Mouse (Mus musculus): ENCODE results near the gene Klf5. TPM values are rescaled to one million over a fixed set of nuclear protein-coding genes. Genes with fewer than 3 reads are reported as not detected.

Klf5 gene
- total RNA-seq (2021) = 10 to 100 TPM; 16.4 to 16.5 TPM
- long read RNA-seq, experiment 1, transcript Klf5-201 (4 exons, 3,352 nt) = major isoform, 27 of 28 reads
- long read RNA-seq, experiment 1, partial matches to known transcripts = 1 of 28 reads
- long read RNA-seq, experiment 1, other reads (novel, unspliced or antisense) = 0 of 28 reads
- long read RNA-seq, experiment 2, transcript Klf5-201 (4 exons, 3,352 nt) = major isoform, 16 of 16 reads
- long read RNA-seq, experiment 2, partial matches to known transcripts = 0 of 16 reads
- long read RNA-seq, experiment 2, other reads (novel, unspliced or antisense) = 0 of 16 reads

GRCm38 (mm10) chr14:99298385-99299021 lies at the start of gene Klf5:
Klf5 (plus strand) TSS chr14:99298691.
- intact Hi-C loops (cut with DNase I) = loop anchor here (2.0 to 5.0 kb wide), 4 partner anchors 79 to 596 kb away; no protein-coding TSS in a partner anchor
- DNase-seq (ENCODE audit: extremely low spot score in 1 of 2, low spot score in 2 of 2) = peak; percentile 91
- H3K27ac ChIP-seq = peak within 1 kb of the TSS; percentile 87
- TF ChIP-seq CTCF (IDR thresholded peaks at IDR 0.05) = no peak
- peak within 1 kb of the TSS; percentile 90 for H3K4me3 ChIP-seq

GRCm38 (mm10) chr14:99262026-99262425 lies 36.5 kb upstream of the Klf5 start:
- intact Hi-C loops (cut with DNase I) = no loop called here
- H3K27ac ChIP-seq = no peak overlapping the region
- no peak overlapping the region for H3K4me3 ChIP-seq
- TF ChIP-seq CTCF (IDR thresholded peaks at IDR 0.05) = no peak
- no peak for DNase-seq (ENCODE audit: extremely low spot score in 1 of 2, low spot score in 2 of 2)

GRCm38 (mm10) chr14:99263816-99264215 lies 34.7 kb upstream of the Klf5 start:
- no peak for DNase-seq (ENCODE audit: extremely low spot score in 1 of 2, low spot score in 2 of 2)
- Histone ChIP-seq H3K4me3 (no peak overlapping the region), H3K27ac (no peak overlapping the region)
- no peak for TF ChIP-seq CTCF (IDR thresholded peaks at IDR 0.05)
- intact Hi-C loops (cut with DNase I) = no loop called here

GRCm38 (mm10) chr14:99265791-99266190 lies 32.7 kb upstream of the Klf5 start:
- H3K27ac ChIP-seq = no peak overlapping the region
- TF ChIP-seq CTCF (IDR thresholded peaks at IDR 0.05) = no peak
- intact Hi-C loops (cut with DNase I) = no loop called here
- DNase-seq (ENCODE audit: extremely low spot score in 1 of 2, low spot score in 2 of 2) = no peak
- no peak overlapping the region for H3K4me3 ChIP-seq

- no peak overlapping the region for H3K27ac ChIP-seq
- intact Hi-C loops (cut with DNase I) = no loop called here
- no peak for TF ChIP-seq CTCF (IDR thresholded peaks at IDR 0.05)
- no peak overlapping the region for H3K4me3 ChIP-seq
- DNase-seq (ENCODE audit: extremely low spot score in 1 of 2, low spot score in 2 of 2) = no peak
These were observed 31.7 kb upstream of the Klf5 start for GRCm38 (mm10) chr14:99266749-99267148.

GRCm38 (mm10) chr14:99274056-99274455 lies 24.4 kb upstream of the Klf5 start:
- intact Hi-C loops (cut with DNase I) = no loop called here
- H3K27ac ChIP-seq = no peak overlapping the region
- DNase-seq (ENCODE audit: extremely low spot score in 1 of 2, low spot score in 2 of 2) = no peak
- TF ChIP-seq CTCF (IDR thresholded peaks at IDR 0.05) = no peak
- H3K4me3 ChIP-seq = no peak overlapping the region

- Histone ChIP-seq H3K4me3 (no peak overlapping the region), H3K27ac (no peak overlapping the region)
- TF ChIP-seq CTCF (IDR thresholded peaks at IDR 0.05) = no peak
- intact Hi-C loops (cut with DNase I) = no loop called here
- DNase-seq (ENCODE audit: extremely low spot score in 1 of 2, low spot score in 2 of 2) = no peak
These were observed 22.7 kb upstream of the Klf5 start for GRCm38 (mm10) chr14:99275827-99276226.

GRCm38 (mm10) chr14:99278312-99278711 lies 20.2 kb upstream of the Klf5 start:
- TF ChIP-seq CTCF (IDR thresholded peaks at IDR 0.05) = no peak
- Histone ChIP-seq H3K4me3 (no peak overlapping the region), H3K27ac (no peak overlapping the region)
- intact Hi-C loops (cut with DNase I) = no loop called here
- DNase-seq (ENCODE audit: extremely low spot score in 1 of 2, low spot score in 2 of 2) = no peak

- Histone ChIP-seq H3K27ac (no peak overlapping the region), H3K4me3 (no peak overlapping the region)
- TF ChIP-seq CTCF (IDR thresholded peaks at IDR 0.05) = no peak
- no peak for DNase-seq (ENCODE audit: extremely low spot score in 1 of 2, low spot score in 2 of 2)
- intact Hi-C loops (cut with DNase I) = no loop called here
These were observed 19.6 kb upstream of the Klf5 start for GRCm38 (mm10) chr14:99278763-99279486.

- TF ChIP-seq CTCF (IDR thresholded peaks at IDR 0.05) = no peak
- Histone ChIP-seq H3K27ac (no peak overlapping the region), H3K4me3 (no peak overlapping the region)
- intact Hi-C loops (cut with DNase I) = no loop called here
- DNase-seq (ENCODE audit: extremely low spot score in 1 of 2, low spot score in 2 of 2) = no peak
These were observed 18.1 kb upstream of the Klf5 start for GRCm38 (mm10) chr14:99280399-99280798.

- intact Hi-C loops (cut with DNase I) = no loop called here
- Histone ChIP-seq H3K27ac (no peak overlapping the region), H3K4me3 (no peak overlapping the region)
- no peak for DNase-seq (ENCODE audit: extremely low spot score in 1 of 2, low spot score in 2 of 2)
- TF ChIP-seq CTCF (IDR thresholded peaks at IDR 0.05) = no peak
These were observed 17.6 kb upstream of the Klf5 start for GRCm38 (mm10) chr14:99280825-99281433.

- no peak for TF ChIP-seq CTCF (IDR thresholded peaks at IDR 0.05)
- Histone ChIP-seq H3K27ac (no peak overlapping the region), H3K4me3 (no peak overlapping the region)
- no peak for DNase-seq (ENCODE audit: extremely low spot score in 1 of 2, low spot score in 2 of 2)
- intact Hi-C loops (cut with DNase I) = no loop called here
These were observed 13.0 kb upstream of the Klf5 start for GRCm38 (mm10) chr14:99285486-99285885.

Data from left cerebral cortex, adult 2 months (tissue).